Mouse (Mus musculus) heart, postnatal 25 days (tissue): ENCODE results near the gene Imp4. TPM values are rescaled to one million over a fixed set of nuclear protein-coding genes. Genes with fewer than 3 reads are reported as not detected.
"Not testable (repeated sequence)": the region's sequence is repeated elsewhere in the genome, so short reads cannot be mapped to it uniquely, and the experiment has no call there.

ENCODE experiments used
- DNase-seq: peaks from one replicate; pipeline ENCODE4 v3.0.0; 2022; ENCODE audit warnings: low spot score
- intact Hi-C: fragments of 180-260 bp; cut with DNase I; formaldehyde crosslinking; loops from one replicate; pipeline ENCODE4 v1.15.1; 2025
- total RNA-seq, 2 experiments: library from RNA; stranded (reverse); gene quantifications; 2 replicates each; pipeline ENCODE4 v1.2.3; 2021

The Imp4 gene
- 10 to 100 TPM; 29.2 to 31.4 TPM for total RNA-seq

DNA sequence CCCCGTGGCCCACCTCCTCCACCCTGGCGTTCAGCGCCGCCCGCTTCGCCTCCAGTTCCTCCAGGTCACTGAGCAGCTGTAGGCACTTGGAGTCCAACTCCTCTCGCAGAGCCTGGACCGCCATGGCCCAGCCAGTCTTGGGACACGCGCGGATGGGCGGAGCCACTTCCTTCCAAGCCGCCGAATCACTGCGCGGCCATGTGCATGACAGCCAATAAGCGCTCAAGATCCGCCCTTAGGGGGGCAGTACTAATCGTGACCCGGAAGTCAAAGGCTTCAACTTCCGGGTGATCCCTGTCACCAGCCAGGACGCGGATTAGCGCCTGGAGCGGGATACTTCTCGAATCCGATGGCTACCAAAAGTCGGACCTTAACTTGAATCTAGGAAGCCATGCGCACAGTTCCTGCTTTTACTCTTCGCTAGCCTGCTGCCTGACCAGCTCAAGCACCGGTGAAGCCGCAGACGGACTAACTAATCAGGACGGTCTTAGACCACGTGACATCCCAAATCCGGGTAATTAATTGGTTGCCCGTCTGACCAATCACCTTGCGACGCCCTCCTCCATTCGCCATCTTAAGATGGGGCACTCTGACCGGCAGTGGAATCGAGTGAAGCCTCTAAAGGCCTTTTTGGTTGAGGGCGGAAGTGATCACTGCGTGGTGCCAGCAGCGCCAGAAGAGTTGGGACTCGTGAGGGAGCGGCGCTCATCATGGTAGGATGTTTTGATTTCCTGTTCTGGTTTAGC, at the start of gene Imp4, which contains the start of gene Ccdc115:
Imp4 (plus strand) TSS at position 637 of the 746 bp plus-strand sequence.
Ccdc115 (minus strand) TSS at position 458 of the 746 bp plus-strand sequence.
- peak; percentile 90 for DNase-seq
- intact Hi-C loops: no loop called here

DNA sequence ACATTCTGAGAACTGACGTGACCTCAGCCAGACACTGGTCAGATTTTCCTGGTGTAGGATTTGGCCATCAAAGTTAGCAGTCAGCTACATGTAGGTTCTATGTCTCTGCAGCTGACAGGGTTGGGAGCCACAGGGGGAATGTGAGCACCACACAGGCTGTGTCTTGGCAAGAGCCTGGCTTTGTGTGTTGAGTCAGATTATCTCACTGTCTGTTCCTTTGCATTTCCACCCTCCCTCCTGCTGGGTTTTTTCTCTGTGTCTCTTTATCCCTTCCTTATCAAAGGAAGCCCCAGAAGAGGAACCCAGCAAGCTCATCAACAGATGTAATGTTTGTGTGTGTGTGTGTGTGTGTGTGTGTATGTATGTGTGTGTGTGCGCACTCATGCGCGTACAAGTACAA, 43.3 kb upstream of the Imp4 start:
- intact Hi-C loops: no loop called here
- no peak for DNase-seq

DNA sequence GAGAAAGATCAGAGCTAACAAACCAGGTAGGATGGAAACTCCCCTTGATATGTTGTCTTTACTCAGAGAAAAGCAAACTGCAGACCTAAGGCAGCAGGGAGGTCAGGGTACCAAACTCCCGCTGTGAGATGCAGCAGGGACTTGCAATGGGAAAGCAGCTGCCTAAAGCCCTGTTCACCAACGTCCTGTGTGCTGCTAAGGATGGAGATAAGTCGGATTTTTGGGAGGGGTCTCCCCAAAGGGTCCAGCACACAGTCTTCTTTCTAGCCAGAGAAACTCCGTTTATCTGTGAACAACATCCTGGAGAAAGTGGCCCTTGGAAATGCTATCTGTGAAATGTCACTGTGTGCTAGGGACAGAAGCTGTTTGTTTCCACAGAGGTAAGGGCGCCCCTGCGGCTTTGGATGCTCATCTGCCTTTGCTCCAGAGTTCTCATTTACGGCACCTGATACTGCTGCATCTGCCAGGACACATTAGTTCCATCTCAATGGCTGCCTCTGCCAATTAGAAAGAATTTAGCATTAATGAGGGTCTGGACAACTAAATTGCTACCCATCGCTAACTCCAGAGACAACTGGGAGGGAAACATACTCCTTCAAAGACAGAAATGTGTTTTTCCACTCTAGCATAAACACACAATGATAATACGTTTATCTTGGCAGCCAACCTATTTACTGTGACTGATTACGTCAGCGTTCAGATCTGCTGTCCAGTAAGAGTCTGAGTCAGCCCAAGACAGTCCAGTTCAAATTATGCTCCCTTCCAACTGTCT, 40.3 kb upstream of the Imp4 start:
- no peak for DNase-seq
- intact Hi-C loops: no loop called here

DNA sequence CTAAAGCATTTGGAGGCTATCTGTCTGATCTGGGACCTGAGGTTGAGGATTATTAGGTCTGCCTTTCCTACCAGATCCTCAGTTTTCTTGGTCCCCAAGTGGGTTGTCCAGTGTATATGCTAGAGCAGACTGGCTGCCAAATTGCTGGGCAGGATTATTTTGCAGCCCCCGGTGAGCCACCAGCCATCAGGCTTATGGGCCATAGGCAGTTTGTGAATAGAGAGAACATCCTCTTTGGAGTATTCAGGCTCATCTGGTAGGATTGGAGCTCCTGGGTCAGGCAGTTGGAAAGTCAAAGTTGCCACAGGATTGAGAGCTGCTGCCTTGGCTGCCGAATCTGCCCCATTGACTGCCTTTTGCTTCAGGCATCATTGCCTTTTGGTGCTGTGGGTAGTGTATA, 11.2 kb upstream of the Imp4 start:
- DNase-seq: no peak
- intact Hi-C loops: no loop called here

DNA sequence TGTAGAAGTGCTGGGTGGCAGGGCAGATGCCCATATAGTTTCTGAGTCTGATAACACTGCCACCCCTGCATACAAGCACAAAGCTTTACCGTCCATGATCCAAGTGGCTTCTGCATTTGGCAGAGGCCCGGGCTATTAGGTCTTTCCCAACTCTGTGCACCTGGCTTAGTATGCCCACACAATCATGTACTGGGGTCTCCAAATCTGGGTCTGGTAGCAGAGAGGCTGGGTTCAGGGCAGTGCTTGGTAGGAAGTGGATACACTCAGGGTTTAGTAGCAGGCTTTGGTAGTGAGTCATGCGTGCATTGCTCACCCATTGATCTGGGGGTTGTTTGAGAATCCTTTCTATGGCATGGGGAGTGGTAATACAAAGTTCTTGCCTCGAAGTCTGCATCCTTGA, 10.4 kb upstream of the Imp4 start:
- DNase-seq: no peak
- intact Hi-C loops: no loop called here

DNA sequence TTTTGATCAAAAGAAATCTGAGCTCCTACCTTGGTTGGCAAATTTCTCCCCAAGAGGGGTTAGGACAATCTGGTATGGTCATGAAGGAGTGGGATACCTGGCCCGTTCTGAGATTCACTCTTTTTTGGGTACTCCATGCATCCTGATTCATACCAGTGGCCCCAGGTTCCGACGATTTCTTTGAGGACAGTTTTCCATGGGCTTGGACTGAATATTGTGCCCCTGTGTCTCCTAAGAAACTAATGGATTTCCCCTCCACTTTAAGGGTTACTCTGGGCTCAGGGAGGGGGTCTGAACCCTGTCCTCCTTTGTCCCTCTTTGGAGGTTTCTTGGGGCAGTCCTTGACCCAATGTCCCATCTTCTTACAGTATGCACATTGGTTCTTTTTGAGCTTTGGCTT, 8.7 kb upstream of the Imp4 start:
- DNase-seq: no peak
- intact Hi-C loops: no loop called here

DNA sequence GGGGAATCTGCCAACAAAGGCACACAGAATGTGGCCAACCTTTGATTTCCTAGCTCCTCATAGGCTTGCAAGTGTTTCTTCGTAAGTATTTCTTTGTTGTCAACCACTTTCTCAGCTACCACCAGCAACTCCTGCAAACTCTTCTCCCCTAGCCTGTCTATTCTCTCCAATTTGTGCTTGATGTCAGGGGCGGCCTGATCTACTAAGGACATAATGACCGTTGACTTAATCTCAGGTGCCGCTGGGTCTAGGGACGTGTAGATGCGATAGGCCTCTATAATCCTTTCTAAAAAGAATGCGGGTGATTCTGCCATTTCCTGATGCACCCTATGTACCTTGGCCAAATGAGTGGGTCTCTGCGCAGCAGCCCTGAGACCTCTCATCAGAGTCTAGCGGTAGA, 8.2 kb upstream of the Imp4 start:
- DNase-seq: no peak
- intact Hi-C loops: no loop called here

DNA sequence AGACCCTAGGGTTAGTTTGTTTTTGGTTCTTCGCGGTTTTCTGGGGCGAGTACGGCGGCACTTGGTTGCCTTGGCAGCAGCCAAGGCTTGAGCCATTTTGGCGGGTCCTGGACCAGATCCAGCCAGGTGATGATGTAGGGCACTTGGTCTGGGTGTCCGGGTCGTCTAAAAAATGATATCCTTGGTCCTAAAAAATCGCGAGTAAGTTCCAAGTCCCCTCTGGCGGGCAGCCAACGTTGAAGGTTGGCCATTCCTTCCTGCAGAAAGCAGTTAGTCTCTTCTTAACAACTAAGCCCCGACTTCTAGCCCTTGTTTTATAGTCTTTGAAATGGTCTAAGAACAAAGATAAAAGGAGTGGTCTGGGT, 7.3 kb upstream of the Imp4 start:
- DNase-seq: no peak
- intact Hi-C loops: no loop called here

DNA sequence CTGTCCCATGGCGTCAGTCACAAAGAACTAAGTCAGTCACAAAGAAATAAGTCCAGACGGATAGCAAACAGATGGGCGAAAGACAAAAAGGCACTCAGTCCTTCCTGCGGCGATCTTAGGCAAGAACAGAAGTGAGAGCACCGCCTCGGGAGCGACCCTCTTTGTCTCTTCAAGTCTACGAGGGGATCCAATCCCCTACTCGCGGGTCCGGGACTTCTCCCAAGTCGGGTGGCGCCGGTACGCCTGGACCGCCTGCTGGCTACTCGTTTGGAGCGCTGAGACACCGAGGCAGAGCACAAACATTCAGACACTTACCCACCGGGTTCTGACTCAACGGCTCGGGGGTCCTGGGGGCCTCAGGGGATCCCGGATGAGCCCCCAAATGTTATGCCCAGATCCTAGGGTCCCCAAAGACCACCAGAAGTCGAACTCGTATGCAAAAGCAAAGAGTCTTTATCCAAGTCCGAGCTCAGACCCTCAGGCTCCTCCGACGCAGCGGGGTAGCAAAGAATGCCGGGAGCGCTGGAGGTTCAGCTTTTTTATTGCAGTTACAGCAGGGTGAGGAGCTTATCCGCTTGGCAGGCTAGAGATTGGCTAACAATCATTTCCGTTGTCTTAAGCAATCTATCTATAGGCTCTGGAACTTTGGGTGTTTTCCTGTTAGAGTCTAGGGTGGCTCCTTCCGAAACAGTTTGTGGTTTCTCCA, 6.7 kb upstream of the Imp4 start:
- intact Hi-C loops: no loop called here
- DNase-seq: no peak

DNA sequence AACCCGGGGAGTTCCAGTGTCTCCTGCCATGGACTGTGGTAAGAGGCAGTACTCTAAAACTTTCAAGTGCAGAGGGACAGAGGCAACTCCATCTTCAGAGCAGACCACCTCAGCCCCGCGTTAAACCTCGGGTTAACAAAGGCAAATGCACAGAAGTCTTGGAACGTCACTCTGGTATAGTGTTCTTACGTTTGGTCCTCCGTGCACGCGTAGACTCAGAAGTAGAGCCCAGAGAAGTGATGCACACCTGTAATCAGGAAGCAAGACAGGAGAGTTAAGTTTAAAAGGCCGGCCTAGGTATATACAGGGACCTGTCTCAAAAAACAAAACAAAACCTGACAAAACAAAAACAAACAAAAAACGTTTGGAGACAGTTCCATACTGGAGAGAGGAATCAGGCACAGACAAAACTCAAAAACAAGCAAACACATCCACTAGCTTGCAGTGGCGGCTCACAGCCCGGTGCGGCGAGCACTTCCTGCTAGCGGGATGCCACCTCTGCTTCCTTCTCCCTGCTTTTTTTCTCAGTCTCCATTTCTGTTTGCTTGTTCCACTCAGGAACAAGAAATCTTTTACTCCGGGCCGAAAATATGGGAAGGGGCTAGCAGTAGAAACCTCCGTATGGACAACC, 5.6 kb upstream of the Imp4 start:
- intact Hi-C loops: no loop called here
- no peak for DNase-seq

DNA sequence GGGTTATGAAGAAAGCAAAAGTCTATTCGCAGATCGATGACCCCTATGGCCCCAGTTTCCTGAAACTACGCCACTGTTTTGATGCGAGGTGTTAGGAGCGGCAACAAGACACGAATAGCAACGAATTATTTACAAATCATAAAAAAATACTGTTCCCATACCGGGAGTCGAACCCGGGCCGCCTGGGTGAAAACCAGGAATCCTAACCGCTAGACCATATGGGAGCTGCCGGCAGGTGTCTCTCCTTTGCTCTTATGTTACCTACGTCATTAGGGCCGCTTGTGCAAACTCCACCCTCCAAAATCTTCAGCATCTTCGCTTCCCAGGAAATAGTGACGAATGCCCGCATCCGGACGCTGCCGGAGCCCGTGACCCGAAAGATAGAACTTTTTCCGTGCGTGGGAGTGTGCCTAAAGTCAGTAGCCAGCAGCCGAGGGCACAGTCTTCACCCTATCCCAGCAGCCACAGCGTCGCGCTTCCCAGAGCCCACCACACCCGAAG, 4.9 kb upstream of the Imp4 start:
- intact Hi-C loops: no loop called here
- peak; percentile 74 for DNase-seq

DNA sequence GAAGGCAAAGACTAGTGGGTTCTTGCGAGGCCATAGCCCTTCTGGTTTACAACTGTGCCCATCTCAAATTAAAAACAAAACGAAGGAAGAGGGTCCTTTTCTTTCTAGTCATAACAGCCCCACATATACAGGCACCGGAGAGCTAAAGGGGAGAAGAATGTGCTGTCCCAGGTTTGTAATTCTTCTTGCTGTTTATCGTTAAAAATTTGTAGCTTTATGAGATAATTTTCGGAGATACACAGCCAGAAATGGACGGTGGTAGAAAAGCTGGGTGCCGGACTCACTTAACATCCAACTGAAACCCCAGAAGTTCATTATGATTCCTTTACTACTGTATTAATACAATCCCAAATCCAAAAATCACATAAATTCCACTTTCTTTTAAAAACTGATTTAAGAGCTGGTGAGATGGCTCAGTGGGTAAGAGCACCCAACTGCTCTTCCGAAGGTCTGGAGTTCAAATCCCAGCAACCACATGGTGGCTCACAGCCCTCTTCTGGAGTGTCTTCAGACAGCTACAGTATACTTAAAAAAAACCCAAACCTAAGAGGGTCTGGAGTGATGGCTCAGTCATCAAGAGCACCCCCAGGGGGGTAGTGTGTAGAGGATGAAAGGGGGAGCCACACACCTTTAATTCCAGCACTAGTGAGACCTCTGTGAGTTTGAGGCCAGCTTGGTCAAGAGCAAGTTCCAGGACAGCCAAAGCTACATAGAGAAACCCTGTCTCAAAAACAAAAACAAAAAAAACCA, 4.1 kb upstream of the Imp4 start:
- intact Hi-C loops: no loop called here
- no peak for DNase-seq

DNA sequence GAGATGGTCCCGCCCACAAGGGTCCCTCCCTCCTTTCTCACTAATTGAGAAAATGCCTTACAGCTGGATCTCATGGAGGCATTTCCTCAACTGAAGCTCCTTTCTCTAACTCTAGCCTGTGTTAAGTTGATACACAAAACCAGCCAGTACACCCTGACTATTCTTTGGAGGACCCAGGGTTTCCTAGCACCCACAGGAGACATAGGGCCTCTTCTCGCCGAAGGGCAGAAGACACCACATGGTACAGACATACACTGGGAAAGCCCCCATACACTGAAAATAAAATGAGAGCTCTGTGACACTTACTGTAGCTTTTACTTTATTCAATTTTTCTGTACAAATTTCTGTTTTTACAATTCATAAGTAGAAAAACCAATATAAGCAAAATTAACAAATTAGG, 3.3 kb upstream of the Imp4 start:
- intact Hi-C loops: no loop called here
- DNase-seq: no peak

DNA sequence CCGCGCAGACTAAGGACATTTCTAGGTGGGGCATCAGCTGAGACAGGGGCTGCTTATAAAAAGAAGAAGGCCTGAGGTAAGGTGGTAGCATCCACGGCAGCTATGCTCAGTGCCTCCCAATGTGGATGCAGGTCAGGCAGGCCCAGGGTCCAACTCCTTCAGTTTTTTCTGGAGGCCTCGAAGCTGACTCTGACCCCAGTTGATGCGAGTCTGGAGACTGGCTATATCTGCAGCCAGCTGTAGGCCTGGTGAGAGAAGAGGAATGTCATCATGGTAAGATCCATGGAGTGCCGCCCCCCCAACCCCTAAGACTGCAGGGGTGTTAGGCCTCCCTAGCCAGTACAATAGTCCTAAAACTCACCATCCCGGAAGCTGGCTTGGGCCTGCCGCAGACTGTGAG, 2.3 kb upstream of the Imp4 start:
- intact Hi-C loops, DNase-seq: not testable (repeated sequence)

DNA sequence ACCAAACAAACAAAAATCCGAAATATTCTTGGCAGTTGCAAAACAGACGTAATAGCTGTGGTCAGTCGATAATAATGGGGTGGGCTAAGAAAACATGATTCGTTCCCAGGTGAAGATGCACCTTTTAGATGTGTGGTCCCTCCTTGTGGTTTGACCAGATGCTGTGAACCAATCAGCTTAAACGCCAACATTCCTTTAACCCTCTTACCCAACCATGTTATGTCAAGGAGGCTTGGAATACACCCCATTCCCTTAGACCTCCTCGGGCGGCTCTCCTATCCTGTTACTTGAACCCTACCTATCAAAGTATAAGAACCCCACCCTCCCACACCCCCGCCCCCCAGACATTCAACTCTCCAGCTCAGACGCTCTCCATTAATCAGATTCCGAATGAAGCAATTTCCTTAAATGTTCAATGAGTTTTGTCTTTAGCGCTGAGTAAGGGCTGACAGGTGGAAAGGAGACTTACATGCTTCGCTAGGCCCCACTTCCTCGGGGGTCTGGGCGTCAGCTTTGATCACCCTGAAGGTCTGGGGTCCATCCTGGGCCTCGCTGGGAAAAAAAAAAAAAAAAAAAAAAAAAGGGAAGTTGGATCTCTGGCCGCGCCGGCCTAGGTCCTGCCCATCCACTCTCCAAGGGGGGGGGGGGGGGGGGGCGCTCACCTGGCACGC, 1.1 kb upstream of the Imp4 start:
- DNase-seq: no peak
- intact Hi-C loops: no loop called here

DNA sequence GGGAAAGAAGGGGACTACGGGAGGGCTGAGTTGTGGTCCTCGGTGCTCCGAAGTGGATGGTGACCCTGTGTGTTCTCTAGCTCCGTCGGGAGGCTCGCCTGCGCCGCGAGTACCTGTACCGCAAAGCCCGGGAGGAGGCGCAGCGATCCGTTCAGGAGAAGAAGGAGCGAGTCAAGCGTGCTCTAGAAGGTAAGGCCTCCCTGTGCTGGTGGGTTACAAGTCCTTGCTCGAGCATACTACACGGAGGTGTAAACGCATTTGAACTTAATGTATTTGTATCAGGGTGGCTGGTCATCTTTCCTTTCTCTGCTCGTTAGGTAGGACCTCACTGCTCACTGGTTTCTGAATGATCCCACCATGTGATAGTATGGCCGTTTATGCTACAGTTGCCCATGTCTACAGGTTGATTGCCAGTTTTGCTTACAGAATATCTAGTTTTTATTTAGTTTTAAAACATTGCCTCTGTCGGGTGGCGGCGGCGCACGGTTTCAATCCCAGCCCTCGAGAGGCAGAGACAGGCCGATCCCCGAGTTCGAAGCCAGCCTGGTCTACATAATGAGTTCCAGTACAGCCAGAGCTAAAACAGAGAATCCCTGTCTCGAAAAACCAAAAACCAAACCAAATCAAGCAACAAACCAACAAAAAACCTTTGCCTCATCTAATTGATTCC, 445 bp downstream of the Imp4 start:
- DNase-seq: no peak
- intact Hi-C loops: no loop called here

DNA sequence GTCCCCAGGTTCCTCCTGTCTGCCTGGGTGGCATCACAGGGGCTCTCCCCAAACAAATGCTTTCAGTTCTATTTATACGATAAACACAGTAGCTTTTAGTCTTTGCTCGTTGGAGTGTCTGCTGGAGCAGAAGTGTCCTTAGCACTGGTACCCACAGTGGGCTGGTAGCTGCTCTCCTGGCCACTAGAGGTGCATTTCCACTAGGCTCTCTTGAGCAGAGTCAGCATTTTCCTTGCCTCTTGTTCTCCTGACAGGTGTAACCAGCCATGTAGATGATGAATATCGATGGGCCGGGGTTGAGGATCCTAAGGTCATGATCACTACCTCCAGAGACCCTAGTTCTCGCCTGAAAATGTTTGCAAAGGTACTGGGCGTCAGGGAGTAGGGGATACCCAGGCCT, 3.5 kb downstream of the Imp4 start:
- DNase-seq: no peak
- intact Hi-C loops: no loop called here

DNA sequence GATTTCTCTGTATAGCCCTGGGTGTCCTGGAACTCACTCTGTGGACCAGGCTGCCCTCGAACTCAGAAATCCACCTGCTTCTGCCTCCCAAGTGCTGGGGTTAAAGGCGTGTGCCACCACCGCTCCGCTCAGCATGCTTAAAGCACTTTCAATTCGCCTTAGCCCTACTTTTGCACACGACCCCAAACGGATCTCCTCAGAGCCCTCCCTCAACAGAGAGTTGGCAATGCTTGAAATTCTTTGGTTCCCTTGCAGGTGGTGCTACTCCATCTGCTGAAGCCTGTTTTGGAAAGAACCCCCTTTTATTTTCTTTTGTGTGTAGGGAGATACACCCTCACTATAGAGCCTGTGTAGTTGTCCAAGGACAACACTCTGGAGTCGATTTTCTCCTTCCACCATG, 18.8 kb downstream of the Imp4 start:
- DNase-seq: no peak
- intact Hi-C loops: no loop called here
